Mouse (Mus musculus): ENCODE results near the gene Stab2.

The Stab2 gene

DNA sequence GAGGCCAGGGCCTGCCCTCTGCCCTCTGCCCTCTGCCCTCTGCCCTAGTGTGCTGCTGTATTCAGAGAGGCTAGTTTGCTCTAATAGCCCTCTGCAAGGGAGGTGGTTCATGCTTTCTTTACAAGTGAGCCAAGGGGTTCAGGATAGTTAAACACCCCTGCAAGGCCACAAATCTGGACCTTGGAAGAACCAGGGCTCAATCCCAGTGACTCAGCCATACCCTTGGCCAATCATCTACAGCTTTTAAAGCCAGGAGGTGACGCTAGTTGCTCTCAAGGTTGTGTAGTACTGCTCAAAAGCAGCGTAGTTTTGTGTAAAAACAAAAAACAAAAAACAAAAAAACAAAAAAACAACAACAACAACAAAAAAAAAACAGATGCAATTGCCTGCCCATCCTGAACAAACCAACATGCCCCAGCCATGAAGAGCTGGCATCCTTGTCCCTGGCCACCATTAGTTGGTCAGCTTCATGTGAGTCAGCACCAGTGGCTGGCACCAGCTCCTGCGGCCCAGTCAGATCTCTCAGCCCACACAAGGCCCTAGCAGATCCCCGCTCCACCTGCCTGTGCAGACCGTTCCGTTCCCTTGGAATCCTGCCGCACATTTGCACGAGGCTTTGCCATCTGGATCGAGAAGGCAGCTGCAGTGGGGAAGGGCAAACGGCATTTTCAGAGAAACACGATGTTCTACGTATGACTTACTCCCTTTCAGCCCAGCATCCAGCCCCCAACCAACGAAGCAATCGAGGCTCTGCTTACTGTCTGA is 117.5 kb downstream of the Stab2 start:
- DNase-seq (ENCODE audit: low spot score), result no peak

DNA sequence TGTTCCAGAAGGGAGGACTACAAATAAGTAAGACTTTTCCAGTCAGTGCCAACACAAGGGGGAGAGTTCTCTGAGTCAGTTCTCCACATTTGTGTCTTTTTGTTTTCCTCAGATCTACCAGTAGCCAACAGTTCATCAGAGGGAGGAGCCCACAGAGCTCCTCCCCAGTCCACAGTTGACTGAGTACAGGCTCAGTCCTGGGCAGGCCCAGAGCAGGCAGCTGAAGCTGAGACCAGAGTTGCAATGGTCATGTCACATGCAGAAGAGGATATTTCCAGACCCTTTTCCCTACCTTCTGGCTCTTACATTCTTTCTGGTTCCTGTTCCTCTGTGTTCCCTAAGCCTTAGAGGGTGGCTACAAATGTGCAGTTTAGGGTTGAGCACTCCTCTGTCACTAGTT is 118.4 kb downstream of the Stab2 start:
- DNase-seq (ENCODE audit: low spot score), result no peak

- DNase-seq (ENCODE audit: low spot score), result no peak
Observed at GRCm38 (mm10) chr10:86886434-86886833, 121.4 kb downstream of the Stab2 start.

GRCm38 (mm10) chr10:86881448-86881847 is 126.4 kb downstream of the Stab2 start:
- no peak for DNase-seq (ENCODE audit: low spot score)

DNA sequence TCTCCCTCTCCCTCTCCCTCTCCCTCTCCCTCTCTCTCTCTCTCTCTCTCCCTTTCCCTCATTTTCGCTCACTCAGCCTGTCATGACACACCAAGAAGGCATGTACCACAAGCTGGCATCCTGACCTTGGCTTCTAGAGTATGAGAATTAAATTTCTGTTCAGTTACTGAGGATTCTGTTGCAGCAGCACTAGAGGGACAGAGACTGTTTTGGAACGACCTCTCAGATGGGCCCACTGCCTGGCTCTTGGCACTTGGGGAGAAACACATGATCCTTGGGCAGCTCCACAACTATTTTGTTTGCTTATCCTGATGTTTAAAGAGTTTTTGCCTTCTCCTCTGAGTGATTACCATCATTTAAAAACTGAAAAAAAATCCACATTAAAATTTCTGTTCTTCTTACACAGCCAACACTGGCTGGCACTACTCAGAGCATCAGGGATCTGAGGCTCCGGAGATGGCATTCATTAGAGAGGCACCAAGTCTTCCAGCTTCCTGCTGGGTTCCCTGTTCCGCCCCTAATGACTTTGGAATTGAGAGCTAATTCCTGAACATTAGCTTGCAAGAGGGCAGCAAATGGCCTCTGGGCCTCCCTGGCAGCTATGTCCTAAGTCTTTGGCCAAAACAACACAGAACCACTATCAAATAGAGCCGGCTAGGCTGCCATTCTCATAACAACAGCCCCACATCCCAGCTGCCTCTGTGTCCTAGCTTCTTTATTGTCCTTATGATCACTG is 127.6 kb downstream of the Stab2 start:
- no peak for DNase-seq (ENCODE audit: low spot score)

- DNase-seq (ENCODE audit: low spot score), result peak; percentile 12
Observed at GRCm38 (mm10) chr10:86878721-86879120, 129.1 kb downstream of the Stab2 start.

DNA sequence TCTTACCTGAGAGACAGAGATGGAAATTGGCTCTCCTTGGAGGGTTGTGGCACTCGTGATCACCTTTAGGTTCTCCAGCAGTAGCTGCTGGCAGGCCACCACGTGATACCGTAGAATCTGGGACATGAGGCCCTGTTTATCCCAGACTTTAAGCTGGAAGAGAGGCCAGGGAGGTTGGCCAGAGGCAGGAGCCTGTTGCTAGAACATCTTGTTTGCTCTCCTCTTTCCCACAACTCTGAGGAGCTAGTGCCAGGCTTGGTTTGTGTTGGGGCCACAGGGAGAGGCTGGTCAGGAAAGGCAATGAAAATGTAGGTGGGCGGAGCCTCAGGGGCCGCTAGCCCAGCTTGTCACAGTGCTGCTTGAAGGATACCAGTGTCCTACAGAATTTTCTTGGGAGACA is 135.2 kb downstream of the Stab2 start:
- DNase-seq (ENCODE audit: low spot score), result no peak

GRCm38 (mm10) chr10:86872121-86872520 is 135.7 kb downstream of the Stab2 start:
- no peak for DNase-seq (ENCODE audit: low spot score)

DNA sequence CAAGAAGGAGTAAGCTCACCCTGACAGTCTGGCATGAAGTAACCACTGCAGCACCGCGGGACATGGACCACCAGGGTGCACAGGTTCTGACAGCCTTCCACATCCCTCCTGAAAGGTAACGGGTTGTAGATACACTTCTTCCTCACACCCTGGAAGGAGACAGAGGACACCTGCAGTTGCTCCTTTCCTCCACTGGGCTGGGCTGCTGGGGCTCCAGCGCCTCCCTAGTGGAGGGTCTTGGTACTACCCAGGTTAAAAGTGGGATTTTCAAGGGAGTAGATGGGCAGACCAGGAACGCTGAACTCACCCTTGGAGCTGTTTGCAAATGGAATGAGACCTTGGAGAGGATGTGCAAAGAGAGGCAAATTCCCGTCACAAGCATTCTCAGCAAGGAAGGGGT is 144.4 kb downstream of the Stab2 start:
- no peak for DNase-seq (ENCODE audit: low spot score)

DNA sequence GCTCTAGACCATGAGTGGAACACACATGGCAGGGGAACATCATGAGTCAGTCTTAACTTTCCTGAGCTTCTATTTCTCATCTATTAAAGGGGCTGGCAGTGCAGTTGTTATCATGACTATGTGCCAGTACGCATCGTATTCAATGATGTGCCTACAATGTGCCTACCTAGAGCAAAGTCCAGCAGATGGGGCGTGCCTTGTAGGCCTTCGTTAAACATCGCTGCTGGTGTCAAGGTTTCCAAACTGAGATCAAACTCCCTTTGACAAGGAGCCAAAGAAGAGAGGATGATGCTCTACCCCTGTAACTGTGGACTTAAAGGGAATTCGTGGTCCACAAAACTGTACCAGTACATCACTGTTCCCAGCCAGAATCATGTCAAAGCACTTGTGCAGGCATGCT is 145.3 kb downstream of the Stab2 start:
- no peak for DNase-seq (ENCODE audit: low spot score)

DNA sequence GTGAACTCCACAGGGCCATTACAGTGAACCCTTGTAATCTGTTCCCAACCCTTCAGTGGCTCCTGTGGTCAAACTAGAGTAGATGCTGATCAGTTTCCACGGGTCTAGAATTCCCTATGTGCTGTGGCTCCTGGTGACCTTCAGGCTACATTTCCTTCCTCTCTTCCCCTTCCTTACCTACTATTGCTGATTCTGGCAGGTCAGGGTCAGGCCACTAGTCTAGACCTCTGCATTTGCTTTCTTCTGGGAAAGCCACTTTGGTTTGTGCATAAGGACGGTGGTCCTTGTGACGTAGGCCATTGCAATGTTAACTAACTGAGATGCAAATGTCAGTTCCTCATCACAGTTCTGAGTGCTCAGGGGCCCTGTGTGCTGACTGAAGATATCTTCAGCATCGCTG is 147.4 kb downstream of the Stab2 start:
- no peak for DNase-seq (ENCODE audit: low spot score)

GRCm38 (mm10) chr10:86853433-86853832 is 154.4 kb downstream of the Stab2 start:
- no peak for DNase-seq (ENCODE audit: low spot score)

DNA sequence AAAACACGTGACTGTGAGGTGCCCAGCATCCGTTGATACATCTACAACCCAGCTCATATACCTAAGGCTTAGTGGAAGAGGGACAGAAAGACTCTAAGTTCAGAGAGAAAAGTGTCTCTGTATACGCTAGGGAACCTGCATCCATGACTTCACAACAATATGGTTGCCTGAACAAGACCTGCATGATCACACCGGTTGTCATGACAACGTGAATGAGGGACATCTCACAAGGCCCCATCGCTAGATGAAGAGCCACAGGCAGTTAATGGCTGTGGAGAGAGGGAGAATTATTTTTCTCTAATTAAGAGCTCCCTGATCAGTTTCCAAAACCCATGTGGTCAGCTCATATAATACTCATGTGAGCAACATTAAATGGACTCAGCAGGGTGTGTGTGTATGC is 155.7 kb downstream of the Stab2 start:
- no peak for DNase-seq (ENCODE audit: low spot score)

DNA sequence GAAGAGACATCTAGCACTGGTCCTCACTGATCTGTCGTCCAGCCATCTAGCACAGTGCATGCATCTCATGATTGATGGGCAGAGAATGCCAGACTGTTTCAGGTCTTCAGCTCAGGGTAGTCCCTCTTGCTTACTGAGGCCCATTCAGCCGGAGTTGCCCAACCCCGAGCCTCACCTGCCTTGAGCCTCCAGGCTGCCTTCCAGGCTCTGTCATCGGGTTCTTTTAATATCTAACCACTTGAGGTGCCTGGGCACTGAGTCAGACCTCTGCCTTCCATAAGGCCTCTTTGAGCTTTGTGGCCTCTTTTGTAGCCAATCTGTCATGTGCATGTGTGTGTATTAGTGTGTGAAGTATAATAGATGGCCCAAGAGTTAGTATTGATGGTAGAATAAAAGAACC is 158.3 kb downstream of the Stab2 start:
- no peak for DNase-seq (ENCODE audit: low spot score)

GRCm38 (mm10) chr10:86849087-86849486 is 158.7 kb downstream of the Stab2 start:
- DNase-seq (ENCODE audit: low spot score), result no peak

DNA sequence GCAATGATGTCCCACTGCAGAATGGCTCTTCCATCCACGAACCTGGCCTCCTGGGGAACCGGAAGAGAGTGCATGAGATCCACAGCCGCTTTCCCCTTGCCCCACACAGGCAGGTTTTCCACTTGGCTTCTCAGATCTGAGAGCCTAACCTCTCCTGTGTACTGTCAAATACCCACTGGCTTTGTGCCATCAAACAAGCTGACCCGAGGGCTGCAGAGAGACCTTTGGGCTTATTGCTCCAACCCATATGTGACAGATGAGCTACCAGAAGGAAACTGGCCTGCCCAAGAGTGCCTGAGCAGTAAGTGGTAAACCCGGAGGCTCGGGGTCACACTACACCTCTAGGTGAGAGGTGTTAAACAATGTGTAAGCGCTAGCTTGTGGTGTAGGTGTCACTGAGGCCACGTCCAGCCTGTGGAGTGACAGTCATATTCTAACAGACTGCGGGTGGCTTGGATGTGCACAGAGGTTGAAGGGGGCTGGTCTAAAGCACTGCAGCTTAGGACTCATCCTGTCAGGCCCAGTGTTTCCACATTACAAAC is 160.8 kb downstream of the Stab2 start:
- DNase-seq (ENCODE audit: low spot score), result no peak

GRCm38 (mm10) chr10:86842659-86843058 is 165.2 kb downstream of the Stab2 start:
- DNase-seq (ENCODE audit: low spot score), result no peak

- no peak for DNase-seq (ENCODE audit: low spot score)
Observed at GRCm38 (mm10) chr10:86838827-86839226, 169.0 kb downstream of the Stab2 start.

DNA sequence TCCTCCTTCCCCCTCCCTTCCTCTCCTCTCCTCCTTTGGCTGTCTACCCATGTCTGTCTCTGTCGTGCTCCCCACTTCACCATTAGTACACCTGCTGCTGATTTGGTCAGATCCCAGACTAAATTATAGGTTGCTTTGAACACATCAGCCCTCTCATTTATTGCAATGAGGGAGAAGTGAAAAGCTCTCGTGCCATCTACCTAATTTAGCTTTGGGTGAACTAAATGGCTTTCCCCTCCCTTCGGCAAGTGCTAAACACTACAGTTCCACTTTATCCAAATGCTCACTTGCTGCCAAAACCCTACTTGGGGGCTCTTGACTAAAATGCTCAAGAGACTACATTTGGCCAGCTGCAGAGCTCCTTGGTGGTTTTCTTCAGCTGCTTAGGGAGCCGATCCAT is 171.0 kb downstream of the Stab2 start:
- DNase-seq (ENCODE audit: low spot score), result no peak

- DNase-seq (ENCODE audit: low spot score), result no peak
Observed at GRCm38 (mm10) chr10:86829515-86829914, 178.3 kb downstream of the Stab2 start.

GRCm38 (mm10) chr10:86828221-86829135 is 179.3 kb downstream of the Stab2 start:
- no peak for DNase-seq (ENCODE audit: low spot score)

DNA sequence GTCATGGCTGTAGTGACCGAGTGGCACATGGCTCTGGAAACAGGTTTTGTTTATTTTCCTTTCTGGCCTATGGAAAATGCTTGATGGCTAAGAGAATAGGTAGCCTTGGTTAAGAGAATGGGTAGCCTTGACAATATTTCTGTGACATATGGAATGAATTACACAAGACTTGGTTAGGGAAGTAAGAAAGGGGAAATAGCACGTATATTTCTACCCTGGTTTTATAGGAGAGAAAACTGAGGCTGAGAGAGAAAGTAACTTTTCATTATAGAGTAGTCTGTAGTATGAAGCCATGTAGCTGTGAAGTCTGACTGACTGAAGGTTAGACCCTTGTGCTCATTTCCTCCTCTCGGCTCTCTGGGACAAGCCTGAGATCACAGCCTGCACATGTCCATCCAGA is 180.9 kb downstream of the Stab2 start:
- DNase-seq (ENCODE audit: low spot score), result no peak
